Mouse (Mus musculus) embryonic fibroblast, embryonic 13.5 days (primary cell): ENCODE measurements around the gene Ephb4.

ENCODE experiments used
- CTCF ChIP-seq: IDR thresholded peaks from 2 replicates; pipeline ENCODE4 v1.5.1; 2011; ENCODE audit warnings: mild to moderate bottlenecking, control low read depth, low read length, moderate library complexity, borderline replicate concordance; ENCODE audit not compliant: insufficient read depth
- POLR2A ChIP-seq: IDR thresholded peaks from 2 replicates; pipeline ENCODE4 v1.6.1; 2011; ENCODE audit warnings: low read depth, mild to moderate bottlenecking, control low read depth, low read length, moderate library complexity

- no peak for TF ChIP-seq POLR2A
- no peak for TF ChIP-seq CTCF
Measured at GRCm38 (mm10) chr5:137409451-137409850, 59.5 kb downstream of the Ephb4 start.
